28 mouse cellular contexts compared by ENCODE assay signal in genomic region chr5:77289686-77290085, GRCm38 (mm10). TPM values are rescaled to one million over a fixed set of nuclear protein-coding genes. Genes with fewer than 3 reads are reported as not detected.
DNase-seq lines count a peak whose midpoint lies in the region; ATAC-seq and TF ChIP-seq lines count a peak whose summit lies in the region.
"Had no signal": no experiment of that assay in that cellular context is flagged by ENCODE, and none has a peak within 500 bp of the region (broad histone marks: within the 10 kb centered on the region; RNA-seq: fewer than 3 reads in every experiment).

No protein-coding gene starts in this region.

- TF ChIP-seq CTCF in lung, embryonic 14.5 days (IDR thresholded peaks at IDR 0.05; ENCODE audit: low read depth) = no peak

- H3K4me2 ChIP-seq in lung, embryonic 14.5 days = no peak overlapping the region
- H3K4me2 ChIP-seq: forebrain, embryonic 15.5 days; hindbrain, embryonic 15.5 days; kidney, embryonic 15.5 days; limb, embryonic 15.5 days; liver, embryonic 15.5 days; midbrain, embryonic 15.5 days; neural tube, embryonic 13.5 days; stomach, embryonic 15.5 days had no signal

- no peak for DNase-seq in lung, embryonic 14.5 days
- no peak for DNase-seq in lung, postnatal 4 days
- DNase-seq in T-cell, adult 2 months (ENCODE audit: low spot score) = peak; percentile 7
- peak; percentile 88 to 89 for DNase-seq in spleen, postnatal 36 days (ENCODE audit: low spot score in 2 of 2)
- DNase-seq in layer of hippocampus, postnatal 10 days (ENCODE audit: low spot score in 2 of 2) = no peak
- no peak for DNase-seq in cerebellum, adult 8-10 months
- DNase-seq in kidney, adult 8-10 months = no peak
- DNase-seq: adrenal gland, postnatal 10 days; cerebellum, adult 2 months; layer of hippocampus, adult 9-11 months; left cerebral cortex, postnatal 4 days; right cerebral cortex, postnatal 4 days; thymus, adult 18-20 months; thymus, postnatal 36 days had no signal

- ATAC-seq in lung, embryonic 14.5 days (ENCODE audit: insufficient read depth) = 0 out of 2 replicates have a peak, but pooled peaks have one; percentile 21
- peak; percentile 90 for ATAC-seq in neutrophil, adult 5-6 weeks (ENCODE audit: extremely low read depth, insufficient number of reproducible peaks, low FRiP score, poor library complexity, severe bottlenecking)
- ATAC-seq: forebrain, embryonic 15.5 days; intestine, embryonic 16.5 days; lung, postnatal 0 days; midbrain, embryonic 15.5 days had no signal

- H3K9me3 ChIP-seq in lung, embryonic 14.5 days (ENCODE audit: low read depth, low read length) = no peaks in the 10 kb centered on the region
- H3K9me3 ChIP-seq: embryonic facial prominence, embryonic 10.5 days; forebrain, embryonic 15.5 days; heart, embryonic 10.5 days; hindbrain, embryonic 15.5 days; kidney, embryonic 15.5 days; limb, embryonic 15.5 days; liver, embryonic 15.5 days; midbrain, embryonic 15.5 days; neural tube, embryonic 13.5 days; stomach, embryonic 15.5 days had no signal

- no peaks in the 10 kb centered on the region for H3K4me1 ChIP-seq in lung, embryonic 14.5 days (ENCODE audit: insufficient read depth)
- H3K4me1 ChIP-seq: embryonic facial prominence, embryonic 10.5 days; forebrain, embryonic 15.5 days; hindbrain, embryonic 15.5 days; kidney, embryonic 15.5 days; limb, embryonic 15.5 days; liver, embryonic 15.5 days; midbrain, embryonic 15.5 days; neural tube, embryonic 13.5 days; stomach, embryonic 15.5 days had no signal

- no peaks in the 10 kb centered on the region for H3K27me3 ChIP-seq in lung, embryonic 14.5 days (ENCODE audit: insufficient read depth, low read length)
- H3K27me3 ChIP-seq: forebrain, embryonic 15.5 days; hindbrain, embryonic 15.5 days; kidney, embryonic 15.5 days; limb, embryonic 15.5 days; liver, embryonic 15.5 days; midbrain, embryonic 15.5 days; neural tube, embryonic 13.5 days; stomach, embryonic 15.5 days had no signal

- no peak overlapping the region for H3K9ac ChIP-seq in lung, embryonic 14.5 days
- H3K9ac ChIP-seq: forebrain, embryonic 15.5 days; hindbrain, embryonic 15.5 days; kidney, embryonic 15.5 days; limb, embryonic 15.5 days; liver, embryonic 15.5 days; midbrain, embryonic 15.5 days; neural tube, embryonic 13.5 days; stomach, embryonic 15.5 days had no signal

- H3K4me3 ChIP-seq in lung, embryonic 14.5 days (ENCODE audit: low read depth, low read length) = no peak overlapping the region
- H3K4me3 ChIP-seq: embryonic facial prominence, embryonic 10.5 days; forebrain, embryonic 15.5 days; heart, embryonic 10.5 days; hindbrain, embryonic 15.5 days; kidney, embryonic 15.5 days; limb, embryonic 15.5 days; liver, embryonic 15.5 days; midbrain, embryonic 15.5 days; myocyte; neural tube, embryonic 13.5 days; stomach, embryonic 15.5 days had no signal

- 59% methylated on average over 8 of the region's 8 CpGs for WGBS in lung, embryonic 14.5 days

- H3K36me3 ChIP-seq in lung, embryonic 14.5 days (ENCODE audit: insufficient read depth) = peaks cover 84% of the 10 kb centered on the region

- no peak overlapping the region for H3K27ac ChIP-seq in lung, embryonic 14.5 days (ENCODE audit: low read depth)
- H3K27ac ChIP-seq: embryonic facial prominence, embryonic 10.5 days; forebrain, embryonic 15.5 days; heart, embryonic 10.5 days; hindbrain, embryonic 15.5 days; kidney, embryonic 15.5 days; limb, embryonic 15.5 days; liver, embryonic 15.5 days; midbrain, embryonic 15.5 days; neural tube, embryonic 13.5 days; stomach, embryonic 15.5 days had no signal

RNA-seq across cellular contexts. Expression of gene Noa1, which starts 20.2 kb away (rescaled TPM):
- polyA plus RNA-seq in lung, embryonic 14.5 days (2014; fragmentation: Nextera tagmentation; extraction: Ambion mirVana) = 27.4 and 29.8 TPM in 2 replicates
- total RNA-seq in neutrophil, adult 5-6 weeks (2017) = 5.5 and 5.8 TPM in 2 replicates
- 10 to 100 TPM; 24.3 to 29.0 TPM for total RNA-seq in layer of hippocampus, postnatal 10 days (2021)

RNA-seq across cellular contexts. Expression of gene Polr2b, which starts 20.3 kb away (rescaled TPM):
- 73.2 and 74.6 TPM in 2 replicates for polyA plus RNA-seq in lung, embryonic 14.5 days (2014; fragmentation: Nextera tagmentation; extraction: Ambion mirVana)
- total RNA-seq in neutrophil, adult 5-6 weeks (2017) = 97.9 and 120 TPM in 2 replicates
- total RNA-seq in layer of hippocampus, postnatal 10 days (2021) = 10 to 100 TPM; 51.8 to 54.2 TPM

RNA-seq across cellular contexts. Expression of gene Rest, which starts 24.4 kb away (rescaled TPM):
- polyA plus RNA-seq in lung, embryonic 14.5 days (2014; fragmentation: Nextera tagmentation; extraction: Ambion mirVana) = 42.6 and 43.5 TPM in 2 replicates
- 62.9 and 70.3 TPM in 2 replicates for total RNA-seq in neutrophil, adult 5-6 weeks (2017)
- total RNA-seq in layer of hippocampus, postnatal 10 days (2021) = 1 to 10 TPM; 6.0 to 6.1 TPM

Comparison
In these comparisons a context has a peak if more than half of its experiments do, and no peak if none do; other contexts are left out.
1. DNase-seq: peak in T-cell, adult 2 months (single experiment) and spleen, postnatal 36 days (2 of 2); none in lung, embryonic 14.5 days (single experiment), lung, postnatal 4 days (0 of 2), layer of hippocampus, postnatal 10 days (0 of 2), cerebellum, adult 8-10 months (single experiment) and kidney, adult 8-10 months (0 of 2).